Comparison of ENCODE assay signal across 8 mouse cellular contexts in genomic region chr15:97782749-97783105, GRCm38 (mm10). TPM values are rescaled to one million over a fixed set of nuclear protein-coding genes. Genes with fewer than 3 reads are reported as not detected.
A peak's percentile ranks its signal among the peaks of the same experiment; 100 is the strongest.
DNase-seq lines count a peak whose midpoint lies in the region; ATAC-seq and TF ChIP-seq lines count a peak whose summit lies in the region.

No protein-coding gene starts in this region.

- H3K27ac ChIP-seq in bone marrow macrophage, adult 2 months (ENCODE audit: insufficient read depth, low read depth, low read length), result no peak overlapping the region
- peak overlapping the region; percentile 47; the same call in 1 of the 2 replicates for H3K27ac ChIP-seq in intestine, embryonic 14.5 days (ENCODE audit: low read depth)
- H3K27ac ChIP-seq in lung, embryonic 14.5 days (ENCODE audit: low read depth), result peak overlapping the region; percentile 25; the same call in 1 of the 2 replicates

- peak overlapping the region; percentile 42 for H3K4me2 ChIP-seq in intestine, embryonic 14.5 days (ENCODE audit: low read length)
- peak overlapping the region; percentile 39 for H3K4me2 ChIP-seq in lung, embryonic 14.5 days

- 12% methylated on average over 9 of the region's 9 CpGs for WGBS in intestine, embryonic 14.5 days
- 7% methylated on average over 9 of the region's 9 CpGs for WGBS in lung, embryonic 14.5 days

- no peak for TF ChIP-seq POLR2A in bone marrow macrophage, adult 2 months (IDR thresholded peaks at IDR 0.05; ENCODE audit: borderline replicate concordance, low read depth, low read length)

- H3K4me1 ChIP-seq in bone marrow macrophage, adult 2 months (ENCODE audit: control insufficient read depth, insufficient read depth, low read length), result peaks cover 25% of the 10 kb centered on the region
- H3K4me1 ChIP-seq in intestine, embryonic 14.5 days (replicated peaks; ENCODE audit: control insufficient read depth, insufficient read depth, low read length), result peaks cover 28% of the 10 kb centered on the region
- H3K4me1 ChIP-seq in lung, embryonic 14.5 days (ENCODE audit: insufficient read depth), result peaks cover 9% of the 10 kb centered on the region

- no peaks in the 10 kb centered on the region for H3K36me3 ChIP-seq in intestine, embryonic 14.5 days (ENCODE audit: control insufficient read depth, insufficient read depth, low read length)
- no peaks in the 10 kb centered on the region for H3K36me3 ChIP-seq in lung, embryonic 14.5 days (ENCODE audit: insufficient read depth)

- TF ChIP-seq CTCF in bone marrow macrophage, adult 2 months (IDR thresholded peaks at IDR 0.05; ENCODE audit: low read depth, low read length), result peak; percentile 39; the same call in 1 of the 2 replicates
- TF ChIP-seq CTCF in lung, embryonic 14.5 days (IDR thresholded peaks at IDR 0.05; ENCODE audit: low read depth), result peak; percentile 82

- intact Hi-C loops in left cerebral cortex, postnatal 4 days (cut with DNase I), result loop anchor here (5.0 kb wide), 1 partner anchor 50 kb away; no protein-coding TSS in a partner anchor
- intact Hi-C loops in left cerebral cortex, postnatal 36 days (cut with DNase I), result loop anchor here (5.0 kb wide), 2 partner anchors 65 to 170 kb away; no protein-coding TSS in a partner anchor

- H3K27me3 ChIP-seq in intestine, embryonic 14.5 days (replicated peaks; ENCODE audit: control insufficient read depth, insufficient read depth, low read length), result no peaks in the 10 kb centered on the region
- H3K27me3 ChIP-seq in lung, embryonic 14.5 days (ENCODE audit: insufficient read depth, low read length), result 0 out of 2 replicates have a peak, but pooled peaks cover 3% of the 10 kb centered on the region

- ATAC-seq in intestine, embryonic 14.5 days (replicated peaks; ENCODE audit: low FRiP score, low TSS enrichment, low read depth), result no peak
- ATAC-seq in lung, embryonic 14.5 days (ENCODE audit: insufficient read depth), result peak; percentile 36

- H3K4me3 ChIP-seq in bone marrow macrophage, adult 2 months (ENCODE audit: insufficient read depth, low read length), result no peak overlapping the region
- H3K4me3 ChIP-seq in intestine, embryonic 14.5 days (ENCODE audit: low read depth, low read length), result peak overlapping the region; percentile 11; the same call in 1 of the 2 replicates
- H3K4me3 ChIP-seq in lung, embryonic 14.5 days (ENCODE audit: low read depth, low read length), result no peak overlapping the region

- no peak overlapping the region for H3K9ac ChIP-seq in intestine, embryonic 14.5 days (ENCODE audit: low read length)
- no peak overlapping the region for H3K9ac ChIP-seq in lung, embryonic 14.5 days

- H3K9me3 ChIP-seq in intestine, embryonic 14.5 days (ENCODE audit: control insufficient read depth, low read length), result no peaks in the 10 kb centered on the region
- H3K9me3 ChIP-seq in lung, embryonic 14.5 days (ENCODE audit: low read depth, low read length), result no peaks in the 10 kb centered on the region

- DNase-seq in left cerebral cortex, postnatal 4 days, result peak; percentile 77
- no peak for DNase-seq in left cerebral cortex, postnatal 36 days (ENCODE audit: low spot score in 2 of 2)
- peak; percentile 61 to 81 for DNase-seq in gastrocnemius, postnatal 4 days (ENCODE audit: low spot score in 2 of 2)
- peak; percentile 88 for DNase-seq in intestine, embryonic 14.5 days (ENCODE audit: low spot score)
- DNase-seq in lung, embryonic 14.5 days, result peak; percentile 87
- DNase-seq in ovary, postnatal 14 days (ENCODE audit: low spot score), result peak; percentile 71
- peak; percentile 47 for DNase-seq in urinary bladder, postnatal 10 days (ENCODE audit: low spot score)

RNA-seq across cellular contexts. Expression of gene Slc48a1, which starts 4.4 kb away (rescaled TPM):
- 10 to 100 TPM; 81.8 to 84.6 TPM for total RNA-seq in left cerebral cortex, postnatal 4 days (2021)
- total RNA-seq in left cerebral cortex, postnatal 36 days (2021), result 100 to 1,000 TPM; 165 to 196 TPM
- 261 and 265 TPM in 2 replicates for polyA plus RNA-seq in bone marrow macrophage, adult 2 months (2012; ENCODE audit: insufficient read depth, insufficient read length, missing spikeins)
- 10 to 100 TPM; 32.6 to 35.4 TPM for total RNA-seq in gastrocnemius, postnatal 4 days (2021)
- 22.5 and 26.7 TPM in 2 replicates for polyA plus RNA-seq in intestine, embryonic 14.5 days (2014; fragmentation: Nextera tagmentation; extraction: Ambion mirVana)
- 25.3 and 32.7 TPM in 2 replicates for polyA plus RNA-seq in lung, embryonic 14.5 days (2014; fragmentation: Nextera tagmentation; extraction: Ambion mirVana)

RNA-seq across cellular contexts. Expression of gene Rapgef3, which starts 15.0 kb away (rescaled TPM):
- 10 to 100 TPM; 21.2 to 24.2 TPM for total RNA-seq in left cerebral cortex, postnatal 4 days (2021)
- 10 to 100 TPM; 35.7 to 52.9 TPM for total RNA-seq in left cerebral cortex, postnatal 36 days (2021)
- polyA plus RNA-seq in bone marrow macrophage, adult 2 months (2012; ENCODE audit: insufficient read depth, insufficient read length, missing spikeins), result 2.6 and 3.7 TPM in 2 replicates
- 10 to 100 TPM in 1 of 2 experiments, 1 to 10 TPM in 1; 9.4 to 11.0 TPM for total RNA-seq in gastrocnemius, postnatal 4 days (2021)
- polyA plus RNA-seq in intestine, embryonic 14.5 days (2014; fragmentation: Nextera tagmentation; extraction: Ambion mirVana), result 6.3 and 8.7 TPM in 2 replicates
- polyA plus RNA-seq in lung, embryonic 14.5 days (2014; fragmentation: Nextera tagmentation; extraction: Ambion mirVana), result 14.3 and 17.5 TPM in 2 replicates

RNA-seq across cellular contexts. Expression of gene Endou, which starts 51.6 kb away (rescaled TPM):
- total RNA-seq in left cerebral cortex, postnatal 4 days (2021), result under 1 TPM; 0.16 to 0.18 TPM
- 1 to 10 TPM; 2.8 to 2.9 TPM for total RNA-seq in left cerebral cortex, postnatal 36 days (2021)
- polyA plus RNA-seq in bone marrow macrophage, adult 2 months (2012; ENCODE audit: insufficient read depth, insufficient read length, missing spikeins), result not detected in 2 replicates
- total RNA-seq in gastrocnemius, postnatal 4 days (2021), result under 1 TPM; 0.74 to 0.86 TPM
- not detected in 2 replicates for polyA plus RNA-seq in intestine, embryonic 14.5 days (2014; fragmentation: Nextera tagmentation; extraction: Ambion mirVana)
- polyA plus RNA-seq in lung, embryonic 14.5 days (2014; fragmentation: Nextera tagmentation; extraction: Ambion mirVana), result 0.20 TPM in 1 of 2 replicates, not detected in the other

Comparison
In these comparisons a context has a peak if more than half of its experiments do, and no peak if none do; other contexts are left out.
1. DNase-seq: peak in left cerebral cortex, postnatal 4 days (single experiment), gastrocnemius, postnatal 4 days (2 of 2), intestine, embryonic 14.5 days (single experiment), lung, embryonic 14.5 days (single experiment), ovary, postnatal 14 days (single experiment) and urinary bladder, postnatal 10 days (single experiment); none in left cerebral cortex, postnatal 36 days (0 of 2).